Mouse (Mus musculus): ENCODE measurements around the gene Ttc5. TPM values are rescaled to one million over a fixed set of nuclear protein-coding genes. Genes with fewer than 3 reads are reported as not detected.
A peak's percentile ranks its signal among the peaks of the same experiment; 100 is the strongest.
"Not testable (repeated sequence)": the region's sequence is repeated elsewhere in the genome, so short reads cannot be mapped to it uniquely, and the experiment has no call there.

Gene Ttc5
- polyA plus RNA-seq, 1 experiment from 2014 or later = 86.6 TPM

- 91% methylated on average over 5 of the region's 5 CpGs for WGBS
- H3K4me3 ChIP-seq (ENCODE audit: low read length) = not testable (repeated sequence)
Observed at GRCm38 (mm10) chr14:50806469-50806868, 21.1 kb upstream of the Ttc5 start.

GRCm38 (mm10) chr14:50804683-50805082, 19.4 kb upstream of the Ttc5 start:
- ATAC-seq (ENCODE audit: low FRiP score, low TSS enrichment) = no peak
- Histone ChIP-seq H3K27ac (ENCODE audit: low read depth, low read length) (no peak overlapping the region), H3K4me2 (replicated peaks; ENCODE audit: low read depth, low read length) (no peak overlapping the region), H3K27me3 (ENCODE audit: control insufficient read depth, insufficient read depth, low read length) (no peaks in the 10 kb centered on the region), H3K9ac (ENCODE audit: low read depth, low read length) (no peak overlapping the region), H3K4me3 (ENCODE audit: low read length) (no peak overlapping the region), H3K36me3 (ENCODE audit: control insufficient read depth, insufficient read depth, low read length) (no peaks in the 10 kb centered on the region), H3K4me1 (ENCODE audit: control insufficient read depth, insufficient read depth, low read length) (no peaks in the 10 kb centered on the region), H3K9me3 (ENCODE audit: control insufficient read depth, low read length) (no peaks in the 10 kb centered on the region)
- WGBS = 70% methylated on average over 13 of the region's 13 CpGs

More at GRCm38 (mm10) chr14:50806469-50806868, 21.1 kb upstream of the Ttc5 start:
- H3K27ac ChIP-seq (ENCODE audit: low read depth, low read length); H3K36me3 ChIP-seq (ENCODE audit: control insufficient read depth, insufficient read depth, low read length); H3K9me3 ChIP-seq (ENCODE audit: control insufficient read depth, low read length); H3K4me1 ChIP-seq (ENCODE audit: control insufficient read depth, insufficient read depth, low read length); H3K27me3 ChIP-seq (ENCODE audit: control insufficient read depth, insufficient read depth, low read length); ATAC-seq (ENCODE audit: low FRiP score, low TSS enrichment); H3K9ac ChIP-seq (ENCODE audit: low read depth, low read length): not testable (repeated sequence)
- H3K4me2 ChIP-seq (replicated peaks; ENCODE audit: low read depth, low read length) = peak overlapping the region; percentile 46; the same call in 1 of the 2 replicates

- Histone ChIP-seq H3K27me3 (ENCODE audit: control insufficient read depth, insufficient read depth, low read length) (no peaks in the 10 kb centered on the region), H3K4me3 (ENCODE audit: low read length) (no peak overlapping the region), H3K4me2 (replicated peaks; ENCODE audit: low read depth, low read length) (no peak overlapping the region), H3K9me3 (ENCODE audit: control insufficient read depth, low read length) (no peaks in the 10 kb centered on the region), H3K9ac (ENCODE audit: low read depth, low read length) (no peak overlapping the region), H3K36me3 (ENCODE audit: control insufficient read depth, insufficient read depth, low read length) (no peaks in the 10 kb centered on the region), H3K27ac (ENCODE audit: low read depth, low read length) (no peak overlapping the region), H3K4me1 (ENCODE audit: control insufficient read depth, insufficient read depth, low read length) (no peaks in the 10 kb centered on the region)
- 64% methylated on average over 4 of the region's 4 CpGs for WGBS
- ATAC-seq (ENCODE audit: low FRiP score, low TSS enrichment) = no peak
Observed at GRCm38 (mm10) chr14:50802843-50803562, 17.7 kb upstream of the Ttc5 start.

GRCm38 (mm10) chr14:50802441-50802840, 17.1 kb upstream of the Ttc5 start:
- no peaks in the 10 kb centered on the region for H3K27me3 ChIP-seq (ENCODE audit: control insufficient read depth, insufficient read depth, low read length)
- ATAC-seq (ENCODE audit: low FRiP score, low TSS enrichment) = no peak
- H3K36me3 ChIP-seq (ENCODE audit: control insufficient read depth, insufficient read depth, low read length) = no peaks in the 10 kb centered on the region
- H3K4me1 ChIP-seq (ENCODE audit: control insufficient read depth, insufficient read depth, low read length) = no peaks in the 10 kb centered on the region
- 85% methylated on average over 6 of the region's 6 CpGs for WGBS
- no peak overlapping the region for H3K9ac ChIP-seq (ENCODE audit: low read depth, low read length)
- no peak overlapping the region for H3K27ac ChIP-seq (ENCODE audit: low read depth, low read length)
- no peak overlapping the region for H3K4me3 ChIP-seq (ENCODE audit: low read length)
- H3K4me2 ChIP-seq (replicated peaks; ENCODE audit: low read depth, low read length) = no peak overlapping the region
- no peaks in the 10 kb centered on the region for H3K9me3 ChIP-seq (ENCODE audit: control insufficient read depth, low read length)

GRCm38 (mm10) chr14:50799502-50800259, 14.4 kb upstream of the Ttc5 start:
- no peak overlapping the region for H3K4me3 ChIP-seq (ENCODE audit: low read length)
- 0 out of 2 replicates have a peak, but pooled peaks have one; percentile 35 for ATAC-seq (ENCODE audit: low FRiP score, low TSS enrichment)
- no peaks in the 10 kb centered on the region for H3K36me3 ChIP-seq (ENCODE audit: control insufficient read depth, insufficient read depth, low read length)
- 4% methylated on average over 3 of the region's 3 CpGs for WGBS
- H3K9ac ChIP-seq (ENCODE audit: low read depth, low read length) = no peak overlapping the region
- no peak overlapping the region for H3K27ac ChIP-seq (ENCODE audit: low read depth, low read length)
- no peak overlapping the region for H3K4me2 ChIP-seq (replicated peaks; ENCODE audit: low read depth, low read length)
- no peaks in the 10 kb centered on the region for H3K4me1 ChIP-seq (ENCODE audit: control insufficient read depth, insufficient read depth, low read length)
- H3K9me3 ChIP-seq (ENCODE audit: control insufficient read depth, low read length) = no peaks in the 10 kb centered on the region
- H3K27me3 ChIP-seq (ENCODE audit: control insufficient read depth, insufficient read depth, low read length) = no peaks in the 10 kb centered on the region

- Histone ChIP-seq H3K36me3 (ENCODE audit: control insufficient read depth, insufficient read depth, low read length) (no peaks in the 10 kb centered on the region), H3K27ac (ENCODE audit: low read depth, low read length) (no peak overlapping the region), H3K9ac (ENCODE audit: low read depth, low read length) (no peak overlapping the region), H3K27me3 (ENCODE audit: control insufficient read depth, insufficient read depth, low read length) (no peaks in the 10 kb centered on the region), H3K4me3 (ENCODE audit: low read length) (no peak overlapping the region), H3K9me3 (ENCODE audit: control insufficient read depth, low read length) (no peaks in the 10 kb centered on the region), H3K4me2 (replicated peaks; ENCODE audit: low read depth, low read length) (no peak overlapping the region), H3K4me1 (ENCODE audit: control insufficient read depth, insufficient read depth, low read length) (no peaks in the 10 kb centered on the region)
- ATAC-seq (ENCODE audit: low FRiP score, low TSS enrichment) = no peak
- WGBS = 68% methylated on average over 2 of the region's 2 CpGs
Observed at GRCm38 (mm10) chr14:50798512-50798911, 13.2 kb upstream of the Ttc5 start.

- Histone ChIP-seq H3K4me3 (ENCODE audit: low read length) (no peak overlapping the region), H3K27ac (ENCODE audit: low read depth, low read length) (no peak overlapping the region), H3K4me2 (replicated peaks; ENCODE audit: low read depth, low read length) (no peak overlapping the region), H3K4me1 (ENCODE audit: control insufficient read depth, insufficient read depth, low read length) (no peaks in the 10 kb centered on the region), H3K9me3 (ENCODE audit: control insufficient read depth, low read length) (no peaks in the 10 kb centered on the region), H3K36me3 (ENCODE audit: control insufficient read depth, insufficient read depth, low read length) (no peaks in the 10 kb centered on the region), H3K9ac (ENCODE audit: low read depth, low read length) (no peak overlapping the region), H3K27me3 (ENCODE audit: control insufficient read depth, insufficient read depth, low read length) (no peaks in the 10 kb centered on the region)
- WGBS = 91% methylated on average over 1 of the region's 1 CpGs
- no peak for ATAC-seq (ENCODE audit: low FRiP score, low TSS enrichment)
Observed at GRCm38 (mm10) chr14:50796464-50796863, 11.1 kb upstream of the Ttc5 start.

GRCm38 (mm10) chr14:50795965-50796364, 10.6 kb upstream of the Ttc5 start:
- no peaks in the 10 kb centered on the region for H3K9me3 ChIP-seq (ENCODE audit: control insufficient read depth, low read length)
- H3K9ac ChIP-seq (ENCODE audit: low read depth, low read length) = no peak overlapping the region
- no peak overlapping the region for H3K27ac ChIP-seq (ENCODE audit: low read depth, low read length)
- ATAC-seq (ENCODE audit: low FRiP score, low TSS enrichment) = no peak
- H3K27me3 ChIP-seq (ENCODE audit: control insufficient read depth, insufficient read depth, low read length) = no peaks in the 10 kb centered on the region
- H3K4me1 ChIP-seq (ENCODE audit: control insufficient read depth, insufficient read depth, low read length) = no peaks in the 10 kb centered on the region
- no peak overlapping the region for H3K4me2 ChIP-seq (replicated peaks; ENCODE audit: low read depth, low read length)
- WGBS = 87% methylated on average over 4 of the region's 4 CpGs
- H3K4me3 ChIP-seq (ENCODE audit: low read length) = no peak overlapping the region
- no peaks in the 10 kb centered on the region for H3K36me3 ChIP-seq (ENCODE audit: control insufficient read depth, insufficient read depth, low read length)

- Histone ChIP-seq H3K4me2 (replicated peaks; ENCODE audit: low read depth, low read length) (no peak overlapping the region), H3K9me3 (ENCODE audit: control insufficient read depth, low read length) (no peaks in the 10 kb centered on the region), H3K27ac (ENCODE audit: low read depth, low read length) (no peak overlapping the region), H3K4me1 (ENCODE audit: control insufficient read depth, insufficient read depth, low read length) (no peaks in the 10 kb centered on the region), H3K36me3 (ENCODE audit: control insufficient read depth, insufficient read depth, low read length) (no peaks in the 10 kb centered on the region), H3K27me3 (ENCODE audit: control insufficient read depth, insufficient read depth, low read length) (no peaks in the 10 kb centered on the region), H3K4me3 (ENCODE audit: low read length) (no peak overlapping the region), H3K9ac (ENCODE audit: low read depth, low read length) (no peak overlapping the region)
- no peak for ATAC-seq (ENCODE audit: low FRiP score, low TSS enrichment)
- 93% methylated on average over 24 of the region's 24 CpGs for WGBS
Observed at GRCm38 (mm10) chr14:50795261-50795935, 10.1 kb upstream of the Ttc5 start.
